Mouse (Mus musculus) heart, adult 11 months (tissue): ENCODE results near the gene Olfr1110.
"Not testable (repeated sequence)": the region's sequence is repeated elsewhere in the genome, so short reads cannot be mapped to it uniquely, and the experiment has no call there.

Source experiments
- DNase-seq: peaks from one replicate; pipeline ENCODE4 v3.0.0; 2022

Gene Olfr1110

GRCm38 (mm10) chr2:87140200-87140599 lies at the start of gene Olfr1110:
TSS of gene Olfr1110 (minus strand) at chr2:87140300.
- no peak for DNase-seq

GRCm38 (mm10) chr2:87187498-87187897 lies 47.4 kb upstream of the Olfr1110 start, which contains the start of gene Olfr1112:
TSS of gene Olfr1112 (plus strand) at chr2:87187798.
- DNase-seq = no peak

- not testable (repeated sequence) for DNase-seq
Measured at GRCm38 (mm10) chr2:87167731-87168130, 27.6 kb upstream of the Olfr1110 start.

GRCm38 (mm10) chr2:87152524-87152923 lies 12.4 kb upstream of the Olfr1110 start, which contains the start of gene Olfr1111:
TSS of gene Olfr1111 (minus strand) at chr2:87152624.
- DNase-seq = no peak

- DNase-seq = no peak
Measured at GRCm38 (mm10) chr2:87114467-87114866, 25.6 kb downstream of the Olfr1110 start, which contains the start of gene Olfr259. TSS of gene Olfr259 (minus strand) at chr2:87114567.

GRCm38 (mm10) chr2:87095908-87096307 lies 44.2 kb downstream of the Olfr1110 start, which contains the start of gene Olfr1109:
TSS of gene Olfr1109 (minus strand) at chr2:87096008.
- no peak for DNase-seq
